Mouse (Mus musculus) CH12.LX (cell line): ENCODE data around the gene Spib. TPM values are rescaled to one million over a fixed set of nuclear protein-coding genes. Genes with fewer than 3 reads are reported as not detected.

Experiments
- DNase-seq: peaks from one replicate; pipeline ENCODE4 v3.0.0-alpha.2; 2013; ENCODE audit errors: extremely low read depth
- H3K27ac ChIP-seq: 2 replicates; pipeline ENCODE4 v1.5.1; 2012; ENCODE audit warnings: low read depth, mild to moderate bottlenecking, control low read depth, moderate library complexity; ENCODE audit not compliant: insufficient read depth
- H3K27me3 ChIP-seq: replicated peaks from 2 replicates; pipeline ENCODE3; 2012; ENCODE audit warnings: inconsistent platforms
- H3K36me3 ChIP-seq, 2 experiments: replicated peaks in 1 of 2; 2 replicates each; pipeline versions ENCODE3 to v1.6.1; 2012; ENCODE audit warnings: inconsistent platforms in 1 of 2, low read length in 1 of 2, mild to moderate bottlenecking in 1 of 2, mixed read lengths in 1 of 2, moderate library complexity in 1 of 2; ENCODE audit not compliant: control insufficient read depth in 1 of 2, insufficient read depth in 1 of 2
- H3K4me1 ChIP-seq, 2 experiments: 2 replicates each; pipeline ENCODE4 v1.6.1; 2012; ENCODE audit warnings: inconsistent platforms in 1 of 2, moderate library complexity in 1 of 2; ENCODE audit not compliant: insufficient read depth in 2 of 2, control insufficient read depth in 1 of 2
- H3K4me2 ChIP-seq: 2 replicates; pipeline ENCODE4 v1.6.1; 2012; ENCODE audit warnings: low read depth, mild to moderate bottlenecking, control low read depth; ENCODE audit not compliant: poor library complexity, insufficient read depth, severe bottlenecking
- H3K4me3 ChIP-seq, 3 experiments: fragments of 150-350 bp in 1 of 3; sonication (generic) in 1 of 3; replicated peaks in 1 of 3; 2 replicates each; pipeline versions ENCODE3 to v1.5.1; 2011 to 2012; ENCODE audit warnings: low read depth in 2 of 3, low read length in 2 of 3, mild to moderate bottlenecking in 2 of 3, moderate library complexity in 2 of 3, control low read depth in 1 of 3, improper control_type of control experiment in 1 of 3, inconsistent platforms in 1 of 3, mixed read lengths in 1 of 3; ENCODE audit not compliant: poor library complexity in 1 of 3
- H3K79me2 ChIP-seq: replicated peaks from 2 replicates; pipeline ENCODE4 v1.6.1; 2012; ENCODE audit warnings: mild to moderate bottlenecking, moderate library complexity; ENCODE audit not compliant: control insufficient read depth, poor library complexity, insufficient read depth, severe bottlenecking; ENCODE audit errors: extremely low read depth
- H3K9ac ChIP-seq: 2 replicates; pipeline ENCODE4 v1.6.1; 2012; ENCODE audit warnings: low read depth, mild to moderate bottlenecking, control low read depth, moderate library complexity; ENCODE audit not compliant: insufficient read depth
- H3K9me3 ChIP-seq: replicated peaks from 2 replicates; pipeline ENCODE3; 2012; ENCODE audit warnings: low read length, inconsistent platforms, mixed read lengths
- BHLHE40 ChIP-seq: IDR thresholded peaks from 2 replicates; pipeline ENCODE4 v1.6.1; 2011; ENCODE audit warnings: mild to moderate bottlenecking, low read depth, low read length, improper control_type of control experiment
- CHD2 ChIP-seq: IDR thresholded peaks from 2 replicates; pipeline ENCODE4 v1.6.1; 2011; ENCODE audit warnings: low read length, improper control_type of control experiment
- CTCF ChIP-seq, 2 experiments: IDR thresholded peaks in 1 of 2; conservative IDR thresholded peaks in 1 of 2; 2 replicates each; pipeline ENCODE4 v1.5.1; 2011 to 2012; ENCODE audit warnings: low read depth in 2 of 2, low read length in 2 of 2, improper control_type of control experiment in 1 of 2, inconsistent platforms in 1 of 2, mild to moderate bottlenecking in 1 of 2, moderate library complexity in 1 of 2
- E2F4 ChIP-seq: IDR thresholded peaks from 2 replicates; pipeline ENCODE4 v1.6.1; 2011; ENCODE audit warnings: low read depth, low read length, improper control_type of control experiment; ENCODE audit not compliant: insufficient replicate concordance
- ELF1 ChIP-seq: IDR thresholded peaks from 2 replicates; pipeline ENCODE4 v1.6.1; 2014; ENCODE audit warnings: low read depth, mild to moderate bottlenecking, inconsistent platforms, low read length, improper control_type of control experiment
- ETS1 ChIP-seq: conservative IDR thresholded peaks from 2 replicates; pipeline ENCODE4 v1.6.1; 2012; ENCODE audit warnings: low read depth, mild to moderate bottlenecking, inconsistent platforms, low read length, improper control_type of control experiment, moderate library complexity
- HCFC1 ChIP-seq: IDR thresholded peaks from 2 replicates; pipeline ENCODE4 v1.6.1; 2012; ENCODE audit warnings: low read depth, mild to moderate bottlenecking, inconsistent platforms, low read length, improper control_type of control experiment
- IRF4 ChIP-seq: IDR thresholded peaks from 2 replicates; pipeline ENCODE4 v1.6.1; 2014; ENCODE audit warnings: low read depth, mild to moderate bottlenecking, inconsistent platforms, low read length, improper control_type of control experiment
- JUN ChIP-seq: IDR thresholded peaks from 2 replicates; pipeline ENCODE4 v1.6.1; 2011; ENCODE audit warnings: low read depth, mild to moderate bottlenecking, low read length, improper control_type of control experiment, moderate library complexity; ENCODE audit not compliant: insufficient read depth
- KAT2A ChIP-seq: IDR thresholded peaks from 2 replicates; pipeline ENCODE4 v1.6.1; 2012; ENCODE audit warnings: low read length, improper control_type of control experiment, inconsistent platforms; ENCODE audit not compliant: insufficient replicate concordance
- MAFK ChIP-seq: IDR thresholded peaks from 2 replicates; pipeline ENCODE4 v1.6.1; 2011; ENCODE audit warnings: low read length, improper control_type of control experiment; ENCODE audit not compliant: insufficient replicate concordance
- MEF2A ChIP-seq: IDR thresholded peaks from 2 replicates; pipeline ENCODE4 v1.6.1; 2014; ENCODE audit warnings: low read depth, mild to moderate bottlenecking, inconsistent platforms, low read length, improper control_type of control experiment, borderline replicate concordance
- MXI1 ChIP-seq: IDR thresholded peaks from 2 replicates; pipeline ENCODE4 v1.6.1; 2011; ENCODE audit warnings: mild to moderate bottlenecking, low read depth, low read length, improper control_type of control experiment
- MYC ChIP-seq: IDR thresholded peaks from 2 replicates; pipeline ENCODE4 v1.6.1; 2011; ENCODE audit warnings: low read depth, mild to moderate bottlenecking, improper control_type of control experiment, low read length
- NELFE ChIP-seq: IDR thresholded peaks from 2 replicates; pipeline ENCODE4 v1.6.1; 2011; ENCODE audit warnings: low read depth, low read length, improper control_type of control experiment
- NRF1 ChIP-seq: IDR thresholded peaks from 2 replicates; pipeline ENCODE4 v1.6.1; 2014; ENCODE audit warnings: low read depth, mild to moderate bottlenecking, inconsistent platforms, low read length, improper control_type of control experiment, moderate library complexity
- PAX5 ChIP-seq: IDR thresholded peaks from 2 replicates; pipeline ENCODE4 v1.6.1; 2012; ENCODE audit warnings: low read length, inconsistent platforms, mixed read lengths
- POLR2A ChIP-seq: IDR thresholded peaks from 2 replicates; pipeline ENCODE4 v1.6.1; 2011; ENCODE audit warnings: low read depth, mild to moderate bottlenecking, improper control_type of control experiment, low read length
- POLR2AphosphoS2 ChIP-seq: IDR thresholded peaks from 2 replicates; pipeline ENCODE4 v1.6.1; 2011; ENCODE audit warnings: low read depth, low read length, improper control_type of control experiment
- RAD21 ChIP-seq: IDR thresholded peaks from 2 replicates; pipeline ENCODE4 v1.6.1; 2011; ENCODE audit warnings: low read depth, mild to moderate bottlenecking, low read length, improper control_type of control experiment, moderate library complexity
- RCOR1 ChIP-seq: conservative IDR thresholded peaks from 2 replicates; pipeline ENCODE4 v1.6.1; 2012; ENCODE audit warnings: low read depth, mild to moderate bottlenecking, inconsistent platforms, low read length, improper control_type of control experiment
- SIN3A ChIP-seq: IDR thresholded peaks from 2 replicates; pipeline ENCODE4 v1.6.1; 2012; ENCODE audit warnings: low read length, improper control_type of control experiment, inconsistent platforms
- USF1 ChIP-seq: IDR thresholded peaks from 2 replicates; pipeline ENCODE4 v1.6.1; 2014; ENCODE audit warnings: low read depth, mild to moderate bottlenecking, inconsistent platforms, low read length, improper control_type of control experiment
- USF2 ChIP-seq: conservative IDR thresholded peaks from 2 replicates; pipeline ENCODE4 v1.6.1; 2011; ENCODE audit warnings: low read depth, low read length, improper control_type of control experiment
- ZKSCAN1 ChIP-seq: IDR thresholded peaks from 2 replicates; pipeline ENCODE4 v1.6.1; 2012; ENCODE audit warnings: low read depth, inconsistent platforms, low read length, improper control_type of control experiment, borderline replicate concordance
- ZMIZ1 ChIP-seq: IDR thresholded peaks from 2 replicates; pipeline ENCODE4 v1.6.1; 2012; ENCODE audit warnings: low read depth, mild to moderate bottlenecking, inconsistent platforms, low read length, improper control_type of control experiment
- ZNF384 ChIP-seq: IDR thresholded peaks from 2 replicates; pipeline ENCODE4 v1.6.1; 2012; ENCODE audit warnings: low read depth, low read length, improper control_type of control experiment, inconsistent platforms
- dilution Hi-C: fragments of 300-500 bp; cut with MboI; formaldehyde crosslinking; loops from 2 replicates; pipeline ENCODE4 v1.14.3; 2020; ENCODE audit warnings: low sequenced_read_pairs; ENCODE audit not compliant: extremely low pct_unique_long_range_greater_than_20kb, extremely low pct_ligation_motif_present
- in situ Hi-C: fragments of 300-500 bp; cut with MboI; formaldehyde crosslinking; loops from 3 replicates; pipeline ENCODE4 v1.14.3; 2019; ENCODE audit warnings: low sequenced_read_pairs, low pct_ligation_motif_present, low pct_unique_long_range_greater_than_20kb, mixed read lengths
- polyA plus RNA-seq: library from polyadenylated mRNA; unstranded; fragments of >175 nt; gene quantifications from 2 replicates; pipeline ENCODE4 v1.2.1, GENCODE M21; 2012; ENCODE audit warnings: low read depth; ENCODE audit not compliant: insufficient read length
- total RNA-seq, 2 experiments: library from RNA; depleted of rRNA; stranded (reverse); fragments of 300-350 nt in 1 of 2; fragments of >200 nt in 1 of 2; gene quantifications; 2 replicates each; pipeline ENCODE4 v1.2.3; 2012 to 2014

Spib gene
- total and polyA plus RNA-seq, 3 experiments, result 194 to 336 (median 200) TPM

DNA sequence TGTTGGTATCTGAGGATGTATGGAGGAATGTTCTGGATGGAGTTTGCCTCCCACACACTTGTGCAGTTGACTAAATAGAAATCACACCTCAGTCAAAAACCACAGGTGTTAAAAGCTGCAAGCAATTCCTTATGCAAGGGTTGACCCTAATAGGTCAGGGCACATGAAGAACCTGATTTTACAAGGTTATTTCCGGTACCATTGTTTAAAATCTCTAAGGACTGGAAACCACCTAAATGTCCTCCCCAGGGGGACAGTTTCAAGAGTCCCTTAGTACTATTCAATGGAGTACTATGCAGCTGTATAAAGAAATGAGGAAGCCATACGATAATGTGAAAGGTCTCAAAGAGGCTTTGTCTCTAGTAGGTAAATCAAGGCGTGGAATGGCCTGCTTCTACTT is 14.4 kb upstream of the Spib start:
- peaks cover 10% of the 10 kb centered on the region; the same call in 1 of the 2 replicates for H3K79me2 ChIP-seq
- no peak overlapping the region for H3K27ac ChIP-seq
- peak; percentile 45 for DNase-seq
- no peak for TF ChIP-seq RCOR1
- TF ChIP-seq ETS1, result peak; percentile 55
- TF ChIP-seq BHLHE40, result peak; percentile 55
- H3K4me3 ChIP-seq, result no peak overlapping the region
- dilution Hi-C loops (no loop called here), in situ Hi-C loops (no loop called here)
- H3K4me2 ChIP-seq, result no peak overlapping the region
- H3K36me3 ChIP-seq, result peaks cover 40 to 63% of the 10 kb centered on the region in 2 experiments
- peaks cover 12 to 44% of the 10 kb centered on the region in 2 experiments for H3K4me1 ChIP-seq
- no peaks in the 10 kb centered on the region for H3K27me3 ChIP-seq
- no peak overlapping the region for H3K9ac ChIP-seq
- peaks cover 3% of the 10 kb centered on the region for H3K9me3 ChIP-seq

GRCm38 (mm10) chr7:44543071-44543470 is 11.2 kb upstream of the Spib start:
- peaks cover 54 to 75% of the 10 kb centered on the region in 2 experiments for H3K36me3 ChIP-seq
- DNase-seq, result no peak

DNA sequence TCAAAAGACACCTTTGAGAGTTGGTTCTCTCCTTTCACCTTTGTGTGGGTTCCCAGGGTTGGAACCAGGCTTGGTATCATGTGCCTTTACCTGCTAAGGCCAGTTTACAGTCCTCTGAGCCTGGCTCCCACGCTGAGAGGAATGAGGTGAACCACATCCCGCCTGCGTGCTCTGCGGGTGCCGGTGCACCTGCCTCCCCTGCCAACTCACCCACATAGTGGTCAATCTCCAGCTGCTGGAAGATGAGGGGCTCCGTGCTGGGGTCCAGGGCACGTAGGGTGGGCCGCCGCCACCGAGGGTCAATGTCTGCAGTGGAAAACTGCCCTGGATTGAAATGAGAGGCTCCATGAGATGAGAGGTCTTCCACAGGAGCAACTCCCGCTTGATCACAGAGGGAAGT is 10.7 kb upstream of the Spib start:
- dilution Hi-C loops (no loop called here), in situ Hi-C loops (no loop called here)
- DNase-seq, result no peak
- Histone ChIP-seq H3K36me3 (peaks cover 58 to 80% of the 10 kb centered on the region in 2 experiments), H3K9me3 (peaks cover 3% of the 10 kb centered on the region), H3K9ac (no peak overlapping the region), H3K4me1 (peaks cover 12 to 57% of the 10 kb centered on the region in 2 experiments), H3K4me3 (no peak overlapping the region), H3K27me3 (no peaks in the 10 kb centered on the region), H3K79me2 (peaks cover 7% of the 10 kb centered on the region; the same call in 1 of the 2 replicates), H3K27ac (no peak overlapping the region), H3K4me2 (no peak overlapping the region)
- TF ChIP-seq JUN (no peak), CHD2 (no peak), MYC (no peak), MEF2A (no peak), KAT2A (no peak), MXI1 (no peak), POLR2AphosphoS2 (no peak), CTCF (conservative IDR thresholded peaks at IDR 0.05 in 1 of 2, IDR thresholded peaks at IDR 0.05 in 1 of 2; ENCODE audit: low read depth in 2 of 2, low read length in 2 of 2) (no peak), ZKSCAN1 (no peak), USF1 (no peak), ETS1 (no peak), NELFE (no peak), ZNF384 (no peak)

More at GRCm38 (mm10) chr7:44543071-44543470, 11.2 kb upstream of the Spib start:
- Histone ChIP-seq H3K9me3 (peaks cover 3% of the 10 kb centered on the region), H3K27ac (no peak overlapping the region), H3K79me2 (peaks cover 10% of the 10 kb centered on the region; the same call in 1 of the 2 replicates), H3K4me1 (peaks cover 12 to 54% of the 10 kb centered on the region in 2 experiments), H3K9ac (no peak overlapping the region), H3K27me3 (no peaks in the 10 kb centered on the region), H3K4me3 (no peak overlapping the region), H3K4me2 (no peak overlapping the region)
- no peak for TF ChIP-seq BHLHE40
- TF ChIP-seq E2F4, result no peak
- TF ChIP-seq RAD21, result no peak
- TF ChIP-seq MEF2A, result no peak
- TF ChIP-seq ZMIZ1, result no peak
- TF ChIP-seq MAFK, result no peak
- no peak for TF ChIP-seq PAX5
- no peak for TF ChIP-seq SIN3A
- no peak for TF ChIP-seq USF1
- no peak for TF ChIP-seq CHD2
- TF ChIP-seq ZKSCAN1, result no peak
- TF ChIP-seq POLR2A, result no peak
- TF ChIP-seq ELF1, result no peak
- no peak for TF ChIP-seq HCFC1
- no peak for TF ChIP-seq USF2
- no peak for TF ChIP-seq POLR2AphosphoS2
- TF ChIP-seq JUN, result no peak
- no peak for TF ChIP-seq IRF4
- no peak for TF ChIP-seq KAT2A
- TF ChIP-seq NRF1, result no peak
- in situ Hi-C loops, result no loop called here
- dilution Hi-C loops, result no loop called here
